Mouse (Mus musculus) kidney, postnatal 4 days (tissue): ENCODE measurements around the gene Syn3.

Experiments
- DNase-seq, 2 experiments: peaks; one replicate each; pipeline ENCODE4 v3.0.0; 2021; ENCODE audit warnings: mixed read lengths in 2 of 2

The Syn3 gene

DNA sequence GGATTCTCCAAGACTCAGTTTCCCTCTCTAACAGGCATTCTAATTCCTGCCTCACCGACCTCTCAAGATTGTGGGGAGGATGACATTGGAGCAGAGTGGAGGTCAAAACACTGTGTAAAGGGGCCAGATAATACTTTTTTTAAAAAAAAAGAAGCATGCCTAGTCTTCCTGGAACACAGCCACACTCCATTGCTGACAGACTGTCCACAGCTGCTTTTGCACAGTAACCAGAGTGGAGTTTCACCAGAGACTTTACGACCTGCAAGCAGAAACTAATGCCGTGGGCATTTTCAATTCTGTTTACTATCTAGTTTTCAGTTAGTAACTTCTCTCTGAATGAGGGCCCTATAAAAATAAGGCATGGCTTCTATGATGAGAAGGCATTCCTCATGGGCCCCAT lies 297.7 kb downstream of the Syn3 start:
- DNase-seq = peak in 1 of 2 experiments; percentile 24

GRCm38 (mm10) chr10:86196414-86197025 lies 302.2 kb downstream of the Syn3 start:
- no peak for DNase-seq

DNA sequence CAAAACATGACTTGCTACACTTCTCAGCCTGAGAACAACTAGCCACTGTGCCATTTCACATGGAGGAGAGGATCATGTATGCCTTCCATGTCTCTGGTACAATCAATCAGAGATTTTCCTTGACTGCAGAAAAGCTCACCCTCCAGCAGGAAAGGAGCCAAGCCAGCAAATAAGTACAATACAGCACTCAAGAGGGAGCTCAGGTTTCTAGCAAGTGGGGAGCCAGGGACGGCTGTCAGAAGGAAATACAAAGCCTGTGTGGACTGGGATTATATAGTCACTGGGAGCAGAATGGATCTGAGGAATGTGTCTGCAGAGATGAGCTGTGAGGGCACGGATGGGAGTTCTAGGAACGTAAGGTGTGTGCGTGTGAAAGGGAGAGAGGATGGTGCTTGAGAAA lies 304.0 kb downstream of the Syn3 start:
- no peak for DNase-seq

GRCm38 (mm10) chr10:86193863-86194434 lies 304.7 kb downstream of the Syn3 start:
- DNase-seq = no peak

- no peak for DNase-seq
Measured at GRCm38 (mm10) chr10:86188614-86189013, 310.1 kb downstream of the Syn3 start.

GRCm38 (mm10) chr10:86187881-86188280 lies 310.8 kb downstream of the Syn3 start:
- no peak for DNase-seq

DNA sequence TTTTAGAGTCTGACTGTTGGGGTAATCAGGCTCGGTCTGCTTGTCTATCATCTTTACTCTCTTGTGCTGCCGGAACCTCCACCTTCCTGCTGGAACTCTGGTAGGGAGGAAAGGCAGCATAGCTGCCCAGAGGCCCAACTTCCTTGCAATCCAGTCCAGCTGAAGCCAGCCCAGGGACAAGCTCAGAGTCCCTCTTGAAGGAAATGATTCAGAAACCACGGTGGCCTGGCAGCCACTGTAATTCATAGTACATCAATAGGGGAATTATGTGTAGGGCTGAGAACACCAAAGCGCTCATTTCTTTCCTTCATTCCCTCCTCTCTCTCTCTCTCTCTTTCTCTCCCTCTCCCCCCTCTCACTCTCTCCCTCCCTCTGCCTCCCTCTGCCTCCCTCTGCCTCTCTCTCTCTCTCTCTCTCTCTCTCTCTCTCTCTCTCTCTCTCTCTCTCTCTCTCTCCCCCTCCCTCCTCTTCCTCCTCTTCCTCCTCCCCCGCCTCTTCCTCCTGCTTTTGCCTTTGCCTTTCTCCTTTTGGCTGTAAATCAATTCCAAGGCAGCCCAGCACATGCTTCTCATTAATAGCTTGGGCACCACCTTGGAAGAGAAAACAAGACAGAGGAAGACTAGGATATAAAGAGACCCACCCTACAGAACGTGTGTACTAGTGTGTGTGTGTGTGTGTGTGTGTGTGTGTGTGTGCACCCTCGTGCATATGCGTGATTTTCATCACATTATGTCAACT lies 315.4 kb downstream of the Syn3 start:
- DNase-seq = peak; percentile 21 to 29

- DNase-seq = peak; percentile 78 to 82
Measured at GRCm38 (mm10) chr10:86182183-86182805, 316.4 kb downstream of the Syn3 start.

GRCm38 (mm10) chr10:86176411-86176810 lies 322.3 kb downstream of the Syn3 start:
- DNase-seq = no peak

DNA sequence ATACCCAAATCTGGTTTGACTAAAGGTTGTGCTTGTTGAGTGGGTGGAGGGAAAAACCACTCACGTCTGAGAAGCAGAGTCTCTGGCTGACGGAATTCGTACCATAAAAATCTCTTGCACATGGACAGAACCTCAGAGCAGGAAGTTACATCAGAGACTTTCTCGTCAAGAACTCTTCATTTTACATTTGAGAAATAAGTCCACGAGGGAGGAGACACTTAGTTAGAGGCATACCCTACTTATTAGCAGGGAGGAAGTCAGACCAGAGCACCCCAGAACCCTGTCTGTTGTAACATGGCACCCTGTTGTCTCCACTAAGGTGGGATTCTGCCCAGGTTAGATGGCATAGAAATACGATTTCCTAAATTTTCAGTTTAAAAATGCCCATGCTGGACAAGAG lies 324.7 kb downstream of the Syn3 start:
- no peak for DNase-seq

GRCm38 (mm10) chr10:86173284-86173683 lies 325.4 kb downstream of the Syn3 start:
- DNase-seq = no peak

DNA sequence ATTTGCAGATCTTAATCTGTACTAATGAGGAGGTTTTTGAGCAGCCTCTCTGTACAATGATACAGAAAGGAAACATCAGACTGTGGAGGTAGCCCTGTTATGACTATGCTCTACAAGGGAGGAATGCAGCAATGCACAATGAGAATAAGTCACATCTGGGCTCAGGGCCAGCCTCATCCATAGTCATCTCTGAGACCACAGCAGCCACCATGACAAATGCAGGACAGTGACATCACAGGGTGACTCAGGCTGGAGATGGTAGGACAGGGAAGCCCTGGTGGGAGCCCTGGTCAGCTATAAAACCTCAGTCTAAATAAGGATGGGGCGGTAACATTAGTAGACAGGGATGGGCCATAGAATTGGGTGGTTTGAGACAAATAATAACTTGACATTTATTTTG lies 327.4 kb downstream of the Syn3 start:
- DNase-seq = no peak

DNA sequence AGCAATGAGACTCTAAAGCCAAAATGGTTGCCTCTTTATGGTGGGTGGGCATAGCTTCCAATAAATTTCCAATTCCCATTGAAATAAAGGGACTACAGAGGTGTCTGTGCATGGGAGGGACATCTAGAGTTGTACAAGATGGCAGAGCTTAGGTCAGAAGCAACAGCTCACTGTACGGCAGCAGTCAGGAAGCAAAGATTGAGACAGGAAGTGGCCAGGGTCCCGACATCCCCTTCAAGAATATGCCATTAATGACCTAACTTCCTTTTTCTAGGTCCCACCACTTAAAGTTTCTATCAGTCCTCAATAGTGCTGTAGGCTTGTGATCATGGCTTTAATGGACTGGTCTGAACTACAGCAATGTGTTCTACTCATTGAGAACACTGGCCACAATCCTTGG lies 330.6 kb downstream of the Syn3 start:
- no peak for DNase-seq

- DNase-seq = peak in 1 of 2 experiments; percentile 23
Measured at GRCm38 (mm10) chr10:86166854-86167268, 331.8 kb downstream of the Syn3 start.

- DNase-seq = no peak
Measured at GRCm38 (mm10) chr10:86164098-86164497, 334.6 kb downstream of the Syn3 start.

GRCm38 (mm10) chr10:86161783-86162271 lies 336.9 kb downstream of the Syn3 start:
- DNase-seq = peak in 1 of 2 experiments; percentile 19

DNA sequence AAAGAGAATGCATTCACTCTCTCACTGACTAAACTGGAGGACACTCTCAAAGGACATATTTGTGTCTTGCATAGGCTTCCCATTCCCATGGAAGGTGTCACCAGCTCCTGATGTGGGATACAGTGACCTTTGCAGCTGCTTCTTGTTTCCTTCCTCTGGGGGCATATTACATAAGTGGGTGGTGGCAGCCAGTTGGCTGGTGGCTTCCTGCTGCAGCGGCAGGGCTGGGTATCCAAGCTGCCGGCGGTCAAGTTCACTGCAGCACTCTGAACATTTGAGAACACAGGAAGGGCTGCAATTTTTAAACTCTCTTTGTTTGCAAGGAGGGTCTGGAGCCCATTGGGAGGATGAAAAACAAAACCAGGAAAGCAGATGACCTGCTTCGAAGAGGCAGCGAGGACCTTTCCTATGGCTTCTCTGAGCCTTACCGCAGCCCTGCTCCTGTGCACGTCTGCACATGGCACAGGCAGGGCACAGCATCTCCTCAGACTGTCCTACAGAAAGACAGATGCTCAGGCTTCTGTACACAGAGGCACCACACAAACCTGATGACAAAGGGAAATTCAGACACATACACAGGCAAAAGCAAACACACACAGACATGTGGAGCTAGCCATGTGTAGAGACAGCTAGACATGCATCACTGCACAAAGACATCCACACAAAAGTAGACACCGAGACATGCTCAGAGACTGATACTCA lies 340.3 kb downstream of the Syn3 start:
- peak; percentile 20 to 43 for DNase-seq

DNA sequence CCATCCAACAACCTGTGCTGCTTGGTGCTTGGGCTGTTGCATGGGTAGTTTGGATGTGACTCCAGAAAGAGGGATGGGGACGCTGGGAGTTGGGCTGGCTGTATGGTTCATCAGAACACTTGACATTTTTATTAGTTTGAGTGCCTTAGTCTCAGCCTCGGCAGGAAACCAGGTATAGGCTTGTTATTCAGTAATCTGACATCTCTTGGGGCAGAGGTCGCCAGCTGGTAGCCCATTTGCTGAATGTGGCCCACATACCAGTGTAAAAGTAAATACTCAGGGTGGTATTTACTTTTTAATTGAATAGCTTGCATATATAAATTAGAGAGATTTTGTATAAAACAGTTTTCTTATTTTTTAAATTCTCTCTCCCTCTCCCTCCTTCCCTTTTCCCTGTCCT lies 343.4 kb downstream of the Syn3 start:
- peak in 1 of 2 experiments; percentile 24 for DNase-seq

DNA sequence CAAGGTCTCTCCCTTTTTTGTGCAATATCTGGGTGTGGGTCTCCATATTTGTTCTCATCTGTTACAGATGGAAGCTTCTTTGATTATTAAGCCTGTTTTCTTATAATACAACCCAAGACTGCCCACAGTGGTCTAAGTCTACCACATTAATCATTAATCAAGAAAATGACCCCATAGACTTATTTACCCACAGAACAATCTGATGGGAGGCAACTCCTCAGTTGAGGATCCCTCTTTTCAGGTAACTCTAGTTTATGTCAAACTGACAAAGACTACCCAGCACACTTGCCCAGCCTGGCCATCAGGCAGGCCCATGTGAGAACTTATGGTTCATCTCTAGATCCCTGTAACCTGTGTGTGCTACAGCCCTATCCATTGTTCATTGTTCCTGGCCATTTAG lies 345.5 kb downstream of the Syn3 start:
- no peak for DNase-seq

DNA sequence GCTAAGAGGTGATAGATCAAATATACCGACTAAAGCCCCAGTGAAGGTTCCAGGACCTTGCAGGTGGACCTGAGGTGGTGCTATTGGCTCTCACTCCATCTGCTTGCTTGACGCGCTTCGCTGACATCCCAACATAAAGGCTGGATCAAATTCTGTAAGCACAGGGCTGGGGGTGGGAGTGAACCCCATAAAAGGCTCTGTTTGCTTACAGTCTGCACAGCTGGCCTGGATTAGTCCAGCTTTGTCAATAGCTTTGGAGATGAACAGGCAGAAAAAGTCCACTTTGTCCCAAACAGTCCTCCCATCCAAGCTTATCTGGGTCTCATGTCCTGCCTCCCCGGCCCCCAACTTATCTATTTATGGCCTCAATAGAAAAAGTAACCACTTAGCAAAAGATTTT lies 347.3 kb downstream of the Syn3 start:
- peak; percentile 23 to 37 for DNase-seq

GRCm38 (mm10) chr10:86150076-86150475 lies 348.6 kb downstream of the Syn3 start:
- DNase-seq = no peak

GRCm38 (mm10) chr10:86149029-86149818 lies 349.5 kb downstream of the Syn3 start:
- peak; percentile 51 to 58 for DNase-seq
